Mouse (Mus musculus): Measurements from ENCODE around the gene Nos1. TPM values are rescaled to one million over a fixed set of nuclear protein-coding genes. Genes with fewer than 3 reads are reported as not detected.

Gene Nos1
- polyA plus RNA-seq, 1 experiment from 2014 or later = 0.88 TPM

GRCm38 (mm10) chr5:117938182-117938581 lies 157.3 kb downstream of the Nos1 start:
- ATAC-seq (replicated peaks; ENCODE audit: low FRiP score, low TSS enrichment, low read depth) (peak; percentile 68), DNase-seq (ENCODE audit: low spot score) (peak; percentile 95)
- no peak overlapping the region for H3K27ac ChIP-seq (ENCODE audit: low read depth)
- 0 out of 2 replicates have a peak overlapping the region, but pooled peaks have one; percentile 3 for H3K9ac ChIP-seq (ENCODE audit: low read length)
- 17% methylated on average over 14 of the region's 14 CpGs for WGBS
- H3K27me3 ChIP-seq (replicated peaks; ENCODE audit: control insufficient read depth, insufficient read depth, low read length) = no peaks in the 10 kb centered on the region
- no peaks in the 10 kb centered on the region for H3K36me3 ChIP-seq (ENCODE audit: control insufficient read depth, insufficient read depth, low read length)
- no peaks in the 10 kb centered on the region for H3K9me3 ChIP-seq (ENCODE audit: control insufficient read depth, low read length)
- H3K4me2 ChIP-seq (ENCODE audit: low read length) = peak overlapping the region; percentile 48
- 0 out of 2 replicates have a peak, but pooled peaks cover 4% of the 10 kb centered on the region for H3K4me1 ChIP-seq (replicated peaks; ENCODE audit: control insufficient read depth, insufficient read depth, low read length)
- peak overlapping the region; percentile 25 for H3K4me3 ChIP-seq (ENCODE audit: low read depth, low read length)

- Histone ChIP-seq H3K27ac (ENCODE audit: low read depth) (no peak overlapping the region), H3K9ac (ENCODE audit: low read length) (no peak overlapping the region), H3K4me3 (ENCODE audit: low read depth, low read length) (no peak overlapping the region), H3K9me3 (ENCODE audit: control insufficient read depth, low read length) (no peaks in the 10 kb centered on the region), H3K4me2 (ENCODE audit: low read length) (no peak overlapping the region), H3K27me3 (replicated peaks; ENCODE audit: control insufficient read depth, insufficient read depth, low read length) (no peaks in the 10 kb centered on the region), H3K36me3 (ENCODE audit: control insufficient read depth, insufficient read depth, low read length) (no peaks in the 10 kb centered on the region), H3K4me1 (replicated peaks; ENCODE audit: control insufficient read depth, insufficient read depth, low read length) (0 out of 2 replicates have a peak, but pooled peaks cover 4% of the 10 kb centered on the region)
- no peak for ATAC-seq (replicated peaks; ENCODE audit: low FRiP score, low TSS enrichment, low read depth)
- DNase-seq (ENCODE audit: low spot score) = no peak
- 72% methylated on average over 8 of the region's 8 CpGs for WGBS
Observed at GRCm38 (mm10) chr5:117939402-117939801, 158.6 kb downstream of the Nos1 start.

GRCm38 (mm10) chr5:117941552-117941951 lies 160.7 kb downstream of the Nos1 start:
- no peak overlapping the region for H3K4me3 ChIP-seq (ENCODE audit: low read depth, low read length)
- no peak for ATAC-seq (replicated peaks; ENCODE audit: low FRiP score, low TSS enrichment, low read depth)
- H3K4me1 ChIP-seq (replicated peaks; ENCODE audit: control insufficient read depth, insufficient read depth, low read length) = 0 out of 2 replicates have a peak, but pooled peaks cover 4% of the 10 kb centered on the region
- no peak overlapping the region for H3K27ac ChIP-seq (ENCODE audit: low read depth)
- no peak for DNase-seq (ENCODE audit: low spot score)
- H3K27me3 ChIP-seq (replicated peaks; ENCODE audit: control insufficient read depth, insufficient read depth, low read length) = no peaks in the 10 kb centered on the region
- no peak overlapping the region for H3K4me2 ChIP-seq (ENCODE audit: low read length)
- no peaks in the 10 kb centered on the region for H3K9me3 ChIP-seq (ENCODE audit: control insufficient read depth, low read length)
- no peaks in the 10 kb centered on the region for H3K36me3 ChIP-seq (ENCODE audit: control insufficient read depth, insufficient read depth, low read length)
- 71% methylated on average over 3 of the region's 3 CpGs for WGBS
- H3K9ac ChIP-seq (ENCODE audit: low read length) = no peak overlapping the region

- Histone ChIP-seq H3K27me3 (replicated peaks; ENCODE audit: control insufficient read depth, insufficient read depth, low read length) (no peaks in the 10 kb centered on the region), H3K9me3 (ENCODE audit: control insufficient read depth, low read length) (no peaks in the 10 kb centered on the region), H3K9ac (ENCODE audit: low read length) (no peak overlapping the region), H3K27ac (ENCODE audit: low read depth) (no peak overlapping the region), H3K4me2 (ENCODE audit: low read length) (no peak overlapping the region), H3K4me1 (replicated peaks; ENCODE audit: control insufficient read depth, insufficient read depth, low read length) (no peaks in the 10 kb centered on the region), H3K4me3 (ENCODE audit: low read depth, low read length) (no peak overlapping the region), H3K36me3 (ENCODE audit: control insufficient read depth, insufficient read depth, low read length) (no peaks in the 10 kb centered on the region)
- WGBS = 28% methylated on average over 4 of the region's 4 CpGs
- ATAC-seq (replicated peaks; ENCODE audit: low FRiP score, low TSS enrichment, low read depth) (no peak), DNase-seq (ENCODE audit: low spot score) (peak; percentile 76)
Observed at GRCm38 (mm10) chr5:117946605-117947004, 165.8 kb downstream of the Nos1 start.

GRCm38 (mm10) chr5:117949393-117949792 lies 168.6 kb downstream of the Nos1 start:
- ATAC-seq (replicated peaks; ENCODE audit: low FRiP score, low TSS enrichment, low read depth) = no peak
- H3K4me2 ChIP-seq (ENCODE audit: low read length) = no peak overlapping the region
- WGBS = 64% methylated on average over 10 of the region's 10 CpGs

GRCm38 (mm10) chr5:117953893-117954292 lies 173.1 kb downstream of the Nos1 start:
- WGBS = 82% methylated on average over 12 of the region's 12 CpGs
- Histone ChIP-seq H3K27ac (ENCODE audit: low read depth) (no peak overlapping the region), H3K9ac (ENCODE audit: low read length) (no peak overlapping the region), H3K27me3 (replicated peaks; ENCODE audit: control insufficient read depth, insufficient read depth, low read length) (no peaks in the 10 kb centered on the region), H3K4me3 (ENCODE audit: low read depth, low read length) (no peak overlapping the region), H3K4me2 (ENCODE audit: low read length) (no peak overlapping the region), H3K9me3 (ENCODE audit: control insufficient read depth, low read length) (no peaks in the 10 kb centered on the region), H3K36me3 (ENCODE audit: control insufficient read depth, insufficient read depth, low read length) (no peaks in the 10 kb centered on the region), H3K4me1 (replicated peaks; ENCODE audit: control insufficient read depth, insufficient read depth, low read length) (no peaks in the 10 kb centered on the region)
- ATAC-seq (replicated peaks; ENCODE audit: low FRiP score, low TSS enrichment, low read depth) = no peak
- DNase-seq (ENCODE audit: low spot score) = no peak

More at GRCm38 (mm10) chr5:117949393-117949792, 168.6 kb downstream of the Nos1 start:
- Histone ChIP-seq H3K36me3 (ENCODE audit: control insufficient read depth, insufficient read depth, low read length) (no peaks in the 10 kb centered on the region), H3K27ac (ENCODE audit: low read depth) (no peak overlapping the region), H3K4me3 (ENCODE audit: low read depth, low read length) (no peak overlapping the region), H3K9me3 (ENCODE audit: control insufficient read depth, low read length) (no peaks in the 10 kb centered on the region), H3K4me1 (replicated peaks; ENCODE audit: control insufficient read depth, insufficient read depth, low read length) (no peaks in the 10 kb centered on the region), H3K27me3 (replicated peaks; ENCODE audit: control insufficient read depth, insufficient read depth, low read length) (no peaks in the 10 kb centered on the region), H3K9ac (ENCODE audit: low read length) (no peak overlapping the region)
- DNase-seq (ENCODE audit: low spot score) = no peak

- ATAC-seq (replicated peaks; ENCODE audit: low FRiP score, low TSS enrichment, low read depth) (no peak), DNase-seq (ENCODE audit: low spot score) (no peak)
- Histone ChIP-seq H3K9me3 (ENCODE audit: control insufficient read depth, low read length) (no peaks in the 10 kb centered on the region), H3K27me3 (replicated peaks; ENCODE audit: control insufficient read depth, insufficient read depth, low read length) (no peaks in the 10 kb centered on the region), H3K4me3 (ENCODE audit: low read depth, low read length) (no peak overlapping the region), H3K9ac (ENCODE audit: low read length) (no peak overlapping the region), H3K36me3 (ENCODE audit: control insufficient read depth, insufficient read depth, low read length) (no peaks in the 10 kb centered on the region), H3K4me1 (replicated peaks; ENCODE audit: control insufficient read depth, insufficient read depth, low read length) (no peaks in the 10 kb centered on the region), H3K27ac (ENCODE audit: low read depth) (no peak overlapping the region), H3K4me2 (ENCODE audit: low read length) (no peak overlapping the region)
- 76% methylated on average over 1 of the region's 1 CpGs for WGBS
Observed at GRCm38 (mm10) chr5:117954429-117954828, 173.6 kb downstream of the Nos1 start.

GRCm38 (mm10) chr5:117955675-117956420 lies 175.0 kb downstream of the Nos1 start:
- DNase-seq (ENCODE audit: low spot score) = peak; percentile 65
- no peak overlapping the region for H3K27ac ChIP-seq (ENCODE audit: low read depth)
- H3K4me1 ChIP-seq (replicated peaks; ENCODE audit: control insufficient read depth, insufficient read depth, low read length) = no peaks in the 10 kb centered on the region
- no peak overlapping the region for H3K4me2 ChIP-seq (ENCODE audit: low read length)
- WGBS = 37% methylated on average over 10 of the region's 10 CpGs
- no peaks in the 10 kb centered on the region for H3K36me3 ChIP-seq (ENCODE audit: control insufficient read depth, insufficient read depth, low read length)
- H3K4me3 ChIP-seq (ENCODE audit: low read depth, low read length) = no peak overlapping the region
- no peak for ATAC-seq (replicated peaks; ENCODE audit: low FRiP score, low TSS enrichment, low read depth)
- no peaks in the 10 kb centered on the region for H3K27me3 ChIP-seq (replicated peaks; ENCODE audit: control insufficient read depth, insufficient read depth, low read length)
- H3K9me3 ChIP-seq (ENCODE audit: control insufficient read depth, low read length) = no peaks in the 10 kb centered on the region
- no peak overlapping the region for H3K9ac ChIP-seq (ENCODE audit: low read length)

GRCm38 (mm10) chr5:117964750-117965149 lies 183.9 kb downstream of the Nos1 start:
- H3K27ac ChIP-seq (ENCODE audit: low read depth) = no peak overlapping the region
- H3K4me3 ChIP-seq (ENCODE audit: low read depth, low read length) = no peak overlapping the region
- no peak for DNase-seq (ENCODE audit: low spot score)

More at GRCm38 (mm10) chr5:117964750-117965149, 183.9 kb downstream of the Nos1 start:
- no peak overlapping the region for H3K4me2 ChIP-seq (ENCODE audit: low read length)
- 31% methylated on average over 9 of the region's 9 CpGs for WGBS
- no peaks in the 10 kb centered on the region for H3K36me3 ChIP-seq (ENCODE audit: control insufficient read depth, insufficient read depth, low read length)
- no peak for ATAC-seq (replicated peaks; ENCODE audit: low FRiP score, low TSS enrichment, low read depth)
- H3K27me3 ChIP-seq (replicated peaks; ENCODE audit: control insufficient read depth, insufficient read depth, low read length) = no peaks in the 10 kb centered on the region
- H3K9me3 ChIP-seq (ENCODE audit: control insufficient read depth, low read length) = no peaks in the 10 kb centered on the region
- 0 out of 2 replicates have a peak, but pooled peaks cover 8% of the 10 kb centered on the region for H3K4me1 ChIP-seq (replicated peaks; ENCODE audit: control insufficient read depth, insufficient read depth, low read length)
- no peak overlapping the region for H3K9ac ChIP-seq (ENCODE audit: low read length)

Data from intestine, embryonic 14.5 days (tissue).